Mouse (Mus musculus): ENCODE data around the gene Irf1.

- TF ChIP-seq POU5F1 (IDR thresholded peaks at IDR 0.05; ENCODE audit: borderline replicate concordance, low read length): no peak
- TF ChIP-seq CTCF (conservative IDR thresholded peaks at IDR 0.05; ENCODE audit: low read length): no peak
- no peak for TF ChIP-seq NANOG (IDR thresholded peaks at IDR 0.05; ENCODE audit: borderline replicate concordance, low read length)
These were observed 6.9 kb upstream of the Irf1 start for GRCm38 (mm10) chr11:53762827-53763495.

All from E14TG2a.4 (cell line).